Mouse (Mus musculus) adrenal gland, adult 2 months (tissue): ENCODE measurements around the gene Ror2. TPM values are rescaled to one million over a fixed set of nuclear protein-coding genes. Genes with fewer than 3 reads are reported as not detected.

ENCODE experiments used
- DNase-seq: peaks from one replicate; pipeline ENCODE4 v3.0.0; 2021
- polyA plus RNA-seq: library from polyadenylated mRNA; depleted of rRNA; stranded (reverse); fragments of >200 nt; gene quantifications from 2 replicates; pipeline ENCODE4 v1.2.3, GENCODE M21; 2012
- total RNA-seq, 2 experiments: library from RNA; stranded (reverse); gene quantifications; 2 replicates each; pipeline ENCODE4 v1.2.3; 2021

Ror2 gene
- total and polyA plus RNA-seq, 3 experiments: 4.7 to 11.8 (median 7.0) TPM

DNA sequence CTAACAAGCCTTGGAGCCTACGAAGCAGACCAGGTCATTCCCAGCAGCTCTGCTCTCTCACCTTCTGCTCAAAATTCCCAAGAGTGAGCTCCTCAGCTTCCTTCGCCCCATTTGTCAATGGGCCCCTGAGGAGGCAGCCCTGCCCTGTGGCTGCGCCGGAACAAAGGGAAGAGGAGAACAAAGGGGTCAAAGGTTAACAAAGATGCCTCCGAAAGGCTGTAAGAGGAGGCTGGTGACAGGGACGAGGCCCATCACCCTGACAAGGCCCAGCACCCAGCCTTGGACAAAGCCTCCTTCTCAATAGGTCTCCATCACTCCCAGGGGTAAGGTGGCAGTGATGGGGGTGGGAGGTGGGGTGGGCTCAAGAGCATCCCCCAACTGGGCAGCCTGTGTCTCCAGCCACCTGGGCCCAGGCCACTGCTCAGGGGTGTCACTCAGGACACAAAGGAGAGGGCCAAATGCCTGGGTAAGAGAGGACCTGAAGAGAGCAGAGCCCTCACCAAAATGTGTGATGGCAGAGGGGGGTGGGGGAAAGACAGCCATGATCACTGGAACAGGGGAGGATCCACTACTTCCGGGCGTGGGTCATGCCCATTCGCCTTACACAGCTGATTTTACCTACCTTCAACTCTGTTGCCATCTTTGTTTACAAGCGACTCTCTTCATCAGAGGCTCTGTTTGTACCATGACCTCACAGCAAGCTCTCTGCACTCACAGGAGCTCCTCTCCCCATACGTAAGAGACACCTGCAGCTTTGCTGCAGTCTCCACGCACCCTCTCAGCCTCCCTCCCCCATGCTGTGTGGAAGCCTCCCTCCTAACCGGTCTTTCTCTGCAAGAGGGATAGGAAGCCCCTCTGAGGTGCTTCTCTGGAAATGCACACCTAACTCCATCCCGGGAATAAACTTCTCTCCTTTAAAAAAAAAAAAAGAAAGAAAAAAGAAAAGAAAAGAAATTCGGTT lies 51.8 kb downstream of the Ror2 start:
- DNase-seq: no peak

DNA sequence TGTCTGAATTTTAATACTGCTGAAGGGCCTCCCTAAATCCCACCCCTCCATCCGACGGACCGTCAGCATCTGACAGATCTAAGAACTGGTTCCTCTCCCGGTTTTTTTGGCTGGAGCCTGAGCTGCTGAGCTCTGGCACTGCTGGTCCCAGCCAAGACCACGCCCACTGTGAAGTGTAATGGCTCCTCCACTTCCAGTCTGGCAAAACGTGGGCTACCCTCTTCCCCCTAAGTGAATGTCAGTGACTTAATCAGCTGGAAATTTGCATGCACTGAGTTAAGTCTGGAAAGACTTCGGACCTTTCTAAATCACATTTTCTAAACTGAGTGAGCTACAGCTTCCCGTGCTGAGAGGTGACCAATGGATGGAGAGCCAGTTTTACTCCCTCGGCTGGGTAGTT lies 52.5 kb downstream of the Ror2 start:
- DNase-seq: no peak

DNA sequence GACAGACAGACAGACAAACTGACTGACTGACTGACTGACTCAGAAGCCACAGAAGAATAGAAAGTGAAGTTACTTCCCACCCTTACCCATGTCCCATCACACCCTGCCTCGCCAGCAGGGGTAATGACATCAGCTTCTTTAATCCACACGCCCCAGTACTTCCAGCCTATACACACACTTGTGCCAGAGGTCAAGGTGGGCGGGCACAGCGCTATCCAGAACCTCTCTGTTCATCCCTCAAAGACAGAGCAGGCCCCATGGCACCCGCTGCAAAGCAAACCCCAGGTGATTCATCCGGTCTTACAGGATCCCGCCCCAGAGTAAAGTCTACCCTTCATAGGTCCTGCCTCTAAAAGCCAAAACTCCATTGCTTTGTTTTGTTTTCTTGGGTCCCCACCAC lies 53.5 kb downstream of the Ror2 start:
- DNase-seq: no peak

DNA sequence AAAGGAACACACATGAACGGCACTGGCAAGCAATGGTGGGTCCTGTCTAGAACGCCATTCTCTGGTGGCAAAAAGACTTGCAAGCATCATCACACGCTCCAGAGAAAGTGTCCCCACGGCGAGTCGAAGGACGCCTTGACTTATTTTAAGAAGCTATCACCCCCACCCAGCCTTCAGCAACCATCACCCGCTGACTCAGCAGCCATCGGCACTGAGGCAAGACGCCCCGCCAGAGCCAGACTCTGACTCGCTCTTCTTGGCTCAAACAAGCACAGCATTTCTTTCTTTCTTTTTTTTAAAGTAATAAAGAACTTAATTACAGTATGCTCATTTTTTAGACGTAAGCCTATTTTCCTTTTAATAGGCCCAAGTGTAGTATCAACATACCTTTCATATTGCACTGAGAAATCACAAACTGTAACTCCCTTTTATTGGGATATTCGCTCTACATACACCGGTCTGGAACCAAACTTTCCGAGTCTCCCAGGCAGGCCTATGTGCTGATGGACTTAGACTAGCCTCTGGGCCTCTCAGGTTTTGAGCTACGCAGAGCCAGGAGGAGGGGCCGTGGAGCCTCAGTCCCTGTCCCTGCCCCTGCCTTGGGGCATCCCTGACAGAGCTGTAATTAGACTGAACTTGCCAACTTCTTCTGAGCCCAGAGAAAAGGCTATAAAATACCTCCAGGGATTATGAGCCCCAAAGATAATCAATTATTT lies 55.3 kb downstream of the Ror2 start:
- peak; percentile 47 for DNase-seq

DNA sequence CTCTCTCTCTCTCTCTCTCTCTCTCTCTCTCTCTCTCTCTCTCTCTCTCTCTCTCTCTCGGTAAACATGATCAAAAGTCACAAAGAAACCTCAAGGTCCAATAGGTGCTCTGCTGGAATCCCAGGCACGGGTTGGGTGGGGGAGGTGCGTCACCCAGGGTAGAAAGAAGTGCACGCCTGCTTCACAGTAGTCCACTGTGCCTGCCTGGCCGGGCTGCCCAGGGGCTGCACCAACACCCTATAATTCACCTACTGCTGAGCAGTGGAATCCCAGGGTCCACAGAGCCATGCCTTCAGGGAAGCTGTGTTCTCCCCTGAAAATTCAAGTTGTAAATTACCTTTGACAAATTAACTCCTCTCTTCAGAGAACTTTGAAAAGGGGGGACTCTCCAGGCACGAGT lies 58.9 kb downstream of the Ror2 start:
- no peak for DNase-seq

DNA sequence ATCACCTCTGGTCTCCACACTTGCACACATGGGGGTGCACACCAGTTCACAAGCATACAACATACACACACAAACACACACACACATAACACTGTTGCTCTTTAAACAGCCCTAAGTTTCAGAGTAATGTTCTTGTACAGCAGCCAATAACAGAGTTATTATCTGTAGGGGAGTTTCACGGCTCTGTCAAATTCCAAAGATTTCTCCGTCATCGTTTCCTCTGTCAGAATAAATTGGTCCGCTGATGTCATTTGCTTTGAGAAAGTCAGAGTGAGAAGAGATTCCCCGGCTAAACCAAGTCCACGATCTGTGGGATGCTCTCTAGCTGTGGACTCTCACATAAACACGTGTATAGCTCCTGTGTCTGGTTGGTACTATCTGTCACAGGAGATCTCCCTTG lies 59.5 kb downstream of the Ror2 start:
- no peak for DNase-seq

DNA sequence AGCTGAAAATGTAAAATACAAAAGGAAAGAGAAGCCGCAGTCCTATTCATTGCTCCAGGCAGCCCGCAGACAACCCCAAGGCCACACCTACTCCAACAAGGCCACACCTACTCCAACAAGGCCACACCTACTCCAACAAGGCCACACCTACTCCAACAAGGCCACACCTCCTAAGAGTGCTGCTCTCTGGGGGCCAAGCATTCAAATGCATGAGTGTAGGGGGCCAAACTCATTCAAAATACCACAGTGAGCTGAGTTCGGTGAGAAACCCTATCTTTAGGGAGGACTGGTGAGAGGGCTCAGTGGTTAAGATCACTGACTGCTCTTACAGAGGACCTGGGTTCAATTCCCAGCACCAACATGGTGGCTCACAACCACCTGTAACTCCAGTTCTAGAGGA lies 60.0 kb downstream of the Ror2 start:
- DNase-seq: no peak

DNA sequence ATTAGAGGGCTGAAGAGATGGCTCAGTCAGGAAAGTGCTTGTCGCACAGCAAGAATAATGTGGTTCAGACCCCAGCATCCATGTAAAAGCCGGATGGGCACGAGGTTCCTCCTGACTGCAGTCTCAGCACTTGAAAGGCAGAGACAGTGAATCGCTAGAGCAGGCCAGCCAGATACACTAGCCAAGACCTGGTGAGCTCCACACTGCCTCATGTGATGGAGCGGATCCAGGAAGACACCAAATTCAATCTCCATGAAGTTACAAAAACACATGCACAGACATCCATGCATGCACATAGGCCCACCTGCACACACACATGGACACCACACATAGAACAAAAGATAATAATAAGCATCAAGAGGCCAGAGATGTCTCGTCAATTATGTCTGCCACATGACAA lies 64.7 kb downstream of the Ror2 start:
- no peak for DNase-seq

DNA sequence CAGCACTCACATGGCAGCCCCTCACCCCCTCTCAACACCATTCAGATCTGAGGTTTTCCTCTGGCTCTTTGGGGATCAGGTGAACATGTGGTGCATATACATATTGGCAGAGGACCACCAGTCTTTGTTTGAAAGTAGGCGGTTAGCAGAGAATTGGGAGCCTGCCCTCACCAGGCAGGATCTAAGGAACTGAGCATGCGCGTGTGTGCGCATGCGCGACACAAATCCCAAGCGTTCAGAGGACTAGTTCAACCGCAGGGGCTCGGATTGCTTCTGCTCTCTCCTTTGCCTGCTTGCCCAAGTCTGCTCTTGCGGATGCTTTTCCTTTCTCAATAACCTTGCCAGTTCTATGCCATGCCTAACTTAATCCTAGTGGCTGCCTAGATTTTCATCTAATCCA lies 66.0 kb downstream of the Ror2 start:
- no peak for DNase-seq

DNA sequence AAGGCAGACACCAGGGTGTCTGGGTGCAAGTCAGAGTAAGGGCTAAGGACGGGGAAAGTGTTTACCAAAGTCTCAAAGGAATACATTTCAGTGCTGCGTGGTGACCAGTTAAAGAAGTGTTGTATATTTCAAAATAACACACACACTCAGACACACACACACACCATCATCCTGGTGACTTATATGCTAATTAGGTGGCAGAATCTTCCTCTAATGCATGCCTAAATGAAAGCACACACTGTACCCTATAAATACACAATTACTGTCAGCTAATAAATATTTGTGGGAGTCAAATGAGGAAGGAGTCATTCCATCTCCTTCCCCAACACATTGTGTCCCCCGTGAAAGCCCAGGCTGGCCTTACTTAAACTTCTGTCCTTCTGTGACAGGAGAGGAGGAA lies 66.5 kb downstream of the Ror2 start:
- no peak for DNase-seq

DNA sequence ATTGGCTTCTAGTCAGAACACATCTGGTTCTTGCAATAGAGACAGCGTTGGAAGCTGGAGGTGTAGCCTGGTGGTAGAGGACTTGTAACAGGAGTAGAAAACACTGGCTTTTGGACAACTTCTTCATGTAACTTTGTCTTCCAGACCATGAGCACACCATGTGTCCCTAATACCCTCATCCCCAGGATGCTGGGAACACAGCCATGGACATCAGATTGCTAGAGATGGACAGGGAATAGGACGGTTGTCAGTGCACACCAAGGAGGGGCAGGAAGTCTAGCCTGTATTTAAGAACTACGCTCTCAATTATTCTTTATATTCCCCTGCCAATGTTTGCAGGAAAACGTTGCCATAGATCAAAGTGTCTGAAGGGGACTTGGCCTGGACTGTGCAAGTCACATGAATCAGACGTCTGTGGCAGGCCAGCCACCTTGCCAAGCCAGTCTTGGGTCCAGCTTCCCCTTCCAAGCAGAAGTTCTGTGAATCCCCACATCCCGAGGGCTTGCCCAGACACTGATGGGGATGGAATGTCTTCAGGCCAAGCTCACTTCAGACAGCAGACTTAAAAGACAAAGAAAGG lies 68.4 kb downstream of the Ror2 start:
- peak; percentile 40 for DNase-seq

DNA sequence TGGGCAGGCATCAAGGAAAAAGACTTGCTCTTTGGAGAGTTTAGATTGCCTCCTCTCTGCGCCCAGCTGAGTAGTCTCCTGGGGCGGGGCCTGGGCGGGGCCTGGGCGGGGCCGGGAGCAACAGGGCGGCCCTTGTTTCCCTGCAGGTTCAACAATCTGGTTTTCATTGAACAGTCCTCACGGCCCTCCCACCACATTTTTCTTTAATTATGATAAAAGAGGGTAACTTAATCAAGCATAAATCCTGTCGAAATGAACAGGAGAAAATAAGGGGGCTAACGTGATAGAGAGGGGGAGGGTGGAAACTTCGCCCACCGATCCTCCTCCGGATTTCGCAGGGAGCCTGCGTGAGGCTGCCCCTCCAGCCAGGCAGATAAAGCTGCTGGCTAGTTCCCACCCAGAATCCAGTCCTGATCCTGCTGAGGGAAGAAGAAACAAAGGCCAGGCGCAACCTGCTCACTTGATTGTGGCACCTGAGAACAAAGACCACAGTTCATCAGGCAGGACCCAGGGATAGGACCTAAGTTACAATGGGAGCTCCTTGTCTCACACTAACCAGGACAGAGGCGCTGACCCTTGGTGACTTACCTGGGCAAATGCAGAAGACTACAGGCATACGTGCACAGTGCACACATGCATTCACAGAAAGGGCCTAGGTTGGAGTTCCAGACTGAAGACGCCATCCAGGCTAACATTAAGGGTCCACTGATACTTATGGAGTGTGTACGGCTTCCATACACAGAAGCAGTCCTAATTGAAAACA lies 73.8 kb downstream of the Ror2 start:
- DNase-seq: peak; percentile 34

DNA sequence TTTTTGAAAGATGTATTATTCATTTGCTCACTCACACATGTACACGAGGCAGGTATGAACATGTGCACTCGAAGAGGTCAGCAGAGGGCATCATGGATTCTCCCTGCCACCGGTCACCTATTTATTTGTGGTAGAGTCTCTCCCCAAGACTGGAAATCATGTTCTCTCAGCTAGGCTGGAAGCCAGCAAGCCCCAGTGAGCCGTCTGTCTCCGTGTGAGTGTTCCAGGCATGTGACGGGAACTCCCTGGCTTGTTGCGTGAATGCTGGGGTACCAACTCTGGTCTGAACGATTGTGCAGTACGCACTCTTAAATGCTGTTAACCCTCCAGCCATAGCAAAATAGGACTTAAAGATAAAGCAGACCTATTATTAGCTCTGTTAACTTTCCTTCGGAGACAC lies 77.4 kb downstream of the Ror2 start:
- DNase-seq: no peak

DNA sequence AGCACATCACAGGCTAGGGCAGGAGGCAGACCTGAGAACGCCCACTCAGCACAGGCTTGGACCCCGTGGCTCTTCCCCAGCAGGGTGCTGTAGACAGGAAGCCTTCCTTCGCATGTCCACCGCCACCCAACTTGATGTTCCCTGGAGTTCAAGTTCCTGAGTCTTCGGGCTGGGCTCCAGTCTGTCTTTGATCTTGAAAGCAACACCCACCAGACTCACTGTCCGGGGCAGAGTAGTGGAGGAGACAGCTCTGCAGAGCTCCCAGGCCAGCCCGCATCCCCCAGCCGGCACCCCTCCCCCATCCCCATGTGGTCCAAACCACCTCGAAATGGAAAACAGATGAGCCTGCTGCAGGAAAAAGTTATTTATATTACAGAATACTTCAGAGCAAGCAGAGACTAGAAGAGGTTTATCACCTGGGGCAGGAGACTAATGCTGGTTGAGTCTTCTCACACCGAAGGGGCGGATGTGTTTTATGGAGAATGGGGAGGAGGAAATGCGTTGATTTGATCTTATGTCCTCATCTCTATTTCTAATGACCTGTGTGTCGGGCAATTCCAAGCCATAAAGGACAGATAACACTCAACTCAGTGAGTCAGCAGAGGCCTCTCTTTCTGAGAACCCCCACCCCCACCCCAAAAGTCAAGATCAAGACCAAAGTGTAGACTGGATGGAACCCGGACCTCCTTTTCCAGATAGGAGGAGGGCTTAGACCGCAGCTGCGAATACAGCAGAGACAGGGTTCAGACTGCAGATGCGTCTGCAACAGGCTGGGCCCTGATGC lies 80.6 kb downstream of the Ror2 start:
- no peak for DNase-seq

DNA sequence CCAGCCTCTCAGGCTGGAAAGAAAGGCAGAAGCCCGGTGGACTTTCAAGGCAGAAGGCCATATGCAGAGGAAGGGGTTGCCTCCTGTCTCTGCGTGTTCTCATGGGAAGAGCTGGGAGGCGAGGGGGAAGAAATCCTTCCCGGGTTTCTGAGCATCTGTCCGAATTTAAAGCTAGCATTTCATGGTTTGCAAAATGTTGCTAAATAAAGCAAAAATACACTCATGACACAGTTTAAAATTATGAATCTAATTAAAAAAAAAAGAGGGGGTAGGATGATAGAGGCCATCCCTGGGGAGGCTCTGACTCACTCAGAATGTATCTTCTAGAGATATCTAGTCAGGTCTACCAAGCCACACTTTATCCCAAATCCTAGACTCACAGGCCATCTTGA lies 83.5 kb downstream of the Ror2 start:
- no peak for DNase-seq

DNA sequence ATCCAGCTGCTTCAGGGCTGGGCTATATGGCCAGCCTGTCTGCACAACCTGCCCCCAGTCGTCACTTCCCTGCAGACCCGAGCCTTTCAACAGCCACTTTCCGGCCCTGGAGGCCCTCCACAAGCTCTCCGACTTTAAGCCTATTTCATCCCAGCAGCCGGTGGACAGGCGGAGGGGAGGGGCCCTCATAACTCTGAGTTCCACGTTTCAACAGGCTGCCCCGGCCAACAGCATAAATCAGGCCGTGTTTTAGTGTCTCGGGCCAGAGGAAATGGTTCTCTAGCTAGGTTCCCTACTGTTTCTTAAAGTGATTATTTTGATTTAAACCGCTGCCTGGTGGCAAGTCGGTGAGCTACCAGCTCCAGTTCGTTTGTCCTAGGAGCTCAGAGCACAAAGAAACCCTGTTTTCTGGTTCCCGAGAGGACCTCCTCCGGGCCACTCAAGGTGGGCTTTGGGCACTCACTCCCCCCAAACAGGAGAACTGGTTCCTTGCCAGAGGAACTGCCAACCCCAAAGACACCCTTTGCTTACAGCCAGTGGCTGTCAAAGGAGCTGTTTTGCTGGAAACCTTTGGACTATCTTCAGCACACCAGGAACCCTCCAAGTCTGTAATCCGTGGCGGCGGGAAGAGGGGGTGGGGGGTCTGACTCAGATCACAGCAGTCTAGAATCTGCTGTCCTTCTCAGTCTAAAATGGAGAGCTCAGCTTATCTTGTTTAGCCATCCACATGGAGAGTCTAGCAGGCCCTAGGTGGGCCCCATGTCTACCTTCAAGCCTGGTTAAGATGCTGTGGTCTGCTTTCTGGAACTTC lies 84.1 kb downstream of the Ror2 start:
- peak; percentile 64 for DNase-seq

DNA sequence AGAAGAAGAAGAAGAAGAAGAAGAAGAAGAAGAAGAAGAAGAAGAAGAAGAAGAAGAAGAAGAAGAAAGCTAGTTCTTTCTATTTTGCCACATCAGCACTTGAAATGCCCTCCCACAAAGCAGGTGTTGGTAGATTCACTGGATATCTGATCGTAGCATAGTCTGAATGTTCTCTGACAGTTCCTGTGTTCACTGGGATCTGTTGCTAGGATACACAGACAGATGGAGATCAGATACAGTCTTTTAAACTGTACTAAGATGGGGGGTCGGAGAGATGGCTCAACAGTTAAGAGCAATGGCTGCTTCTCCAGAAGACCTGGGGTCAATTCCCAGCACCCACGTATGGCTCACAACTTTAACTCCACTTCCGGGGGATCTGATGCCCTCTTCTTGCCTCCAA lies 85.8 kb downstream of the Ror2 start:
- no peak for DNase-seq

DNA sequence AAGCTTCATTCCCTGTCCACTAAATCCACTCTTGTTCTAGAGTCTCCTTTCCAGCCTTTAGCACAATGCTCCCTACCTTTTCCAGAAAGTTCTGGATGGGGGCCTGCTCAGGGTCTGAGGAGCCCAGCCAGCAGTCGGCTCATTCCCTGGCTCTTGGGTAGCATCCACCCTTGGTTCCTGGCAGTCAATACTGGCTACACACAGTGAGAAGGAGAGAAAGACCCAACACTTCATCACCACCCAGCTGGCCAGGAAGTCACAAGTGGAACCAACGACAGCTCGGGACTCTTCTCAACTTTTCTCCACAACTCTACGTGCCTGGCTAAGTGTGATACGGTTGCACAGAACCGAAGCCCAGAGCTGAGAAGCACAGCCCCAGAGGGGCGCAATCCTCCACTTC lies 86.7 kb downstream of the Ror2 start:
- no peak for DNase-seq

DNA sequence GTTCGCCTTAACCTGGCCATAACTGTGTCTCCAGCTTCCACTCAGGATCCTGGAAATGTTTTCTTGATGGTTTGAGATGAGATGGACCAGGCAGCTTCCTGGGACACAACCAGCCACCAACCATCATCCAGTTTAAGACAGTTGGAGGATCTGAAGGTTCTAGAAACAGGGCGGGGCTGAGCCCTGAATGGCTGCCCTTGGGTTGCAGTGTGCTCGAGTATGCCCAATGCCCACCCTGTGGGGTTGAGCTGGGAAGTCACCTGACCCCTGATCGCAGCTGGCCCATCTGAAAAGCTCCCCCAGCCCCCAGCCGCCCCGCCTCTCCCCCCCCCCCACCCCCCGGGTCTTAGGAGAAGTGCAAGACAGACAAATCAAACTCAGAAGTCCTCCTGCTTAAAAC lies 89.2 kb downstream of the Ror2 start:
- DNase-seq: no peak

DNA sequence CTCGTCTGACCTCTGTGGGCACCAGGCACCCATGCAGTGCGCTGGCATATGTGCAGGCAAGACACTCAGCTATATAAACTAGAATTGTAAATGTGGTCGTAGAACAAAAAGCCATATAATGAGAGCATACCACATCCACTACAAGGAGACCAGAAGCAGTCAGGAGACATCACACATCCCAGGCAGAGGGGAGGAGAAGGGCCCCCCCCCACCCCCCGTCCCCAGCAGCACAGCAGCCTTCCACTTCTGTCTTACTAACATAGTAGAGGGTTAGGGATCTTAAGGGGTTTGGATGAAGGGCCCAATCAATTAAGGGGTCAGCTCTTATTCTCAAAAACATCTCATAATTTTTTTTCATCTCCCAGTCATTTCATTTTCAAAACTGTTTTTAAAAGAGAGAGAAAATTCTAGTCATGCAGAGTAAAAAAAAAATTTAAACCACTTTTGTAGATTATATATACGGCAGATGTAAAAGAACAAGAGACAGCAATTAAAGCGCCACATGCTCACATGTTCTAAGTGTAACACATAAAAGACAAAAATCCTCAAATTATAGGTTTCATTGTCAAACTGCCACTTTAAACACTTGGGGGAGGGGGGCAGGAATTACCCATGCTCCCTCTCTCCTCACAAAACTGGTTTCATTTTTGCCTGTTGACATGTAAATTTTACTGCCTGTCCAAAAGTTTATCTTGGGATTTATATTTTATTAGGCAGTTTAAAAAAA lies 89.8 kb downstream of the Ror2 start:
- DNase-seq: no peak
